Mouse (Mus musculus) cerebellum, adult 11-12 months (tissue): ENCODE results near the gene Rara.
"Not testable (repeated sequence)": the region's sequence is repeated elsewhere in the genome, so short reads cannot be mapped to it uniquely, and the experiment has no call there.

Experiments used
- DNase-seq: peaks from one replicate; pipeline ENCODE4 v3.0.0; 2022

Gene Rara

GRCm38 (mm10) chr11:98971316-98972031 lies 43.9 kb downstream of the Rara start:
- DNase-seq: peak; percentile 78

- DNase-seq: peak; percentile 83
Measured at GRCm38 (mm10) chr11:98972215-98972614, 44.6 kb downstream of the Rara start.

- peak; percentile 36 for DNase-seq
Measured at GRCm38 (mm10) chr11:98972801-98973360, 45.3 kb downstream of the Rara start.

GRCm38 (mm10) chr11:98973584-98973983 lies 46.0 kb downstream of the Rara start:
- DNase-seq: peak; percentile 53

GRCm38 (mm10) chr11:98974213-98974612 lies 46.6 kb downstream of the Rara start:
- no peak for DNase-seq

GRCm38 (mm10) chr11:98974871-98975719 lies 47.5 kb downstream of the Rara start:
- peak; percentile 76 for DNase-seq

GRCm38 (mm10) chr11:98978526-98979148 lies 51.0 kb downstream of the Rara start:
- DNase-seq: no peak

- no peak for DNase-seq
Measured at GRCm38 (mm10) chr11:98979356-98979755, 51.7 kb downstream of the Rara start.

GRCm38 (mm10) chr11:98981289-98981996 lies 53.8 kb downstream of the Rara start:
- peak; percentile 35 for DNase-seq

GRCm38 (mm10) chr11:98981997-98982772 lies 54.6 kb downstream of the Rara start:
- DNase-seq: peak; percentile 74

GRCm38 (mm10) chr11:98982773-98983133 lies 55.1 kb downstream of the Rara start, which contains the start of gene Gjd3:
Gjd3 (minus strand) TSS chr11:98983016.
- DNase-seq: no peak

- no peak for DNase-seq
Measured at GRCm38 (mm10) chr11:98983551-98983950, 55.9 kb downstream of the Rara start.

- DNase-seq: no peak
Measured at GRCm38 (mm10) chr11:98985542-98985941, 57.9 kb downstream of the Rara start.

GRCm38 (mm10) chr11:98988260-98988659 lies 60.6 kb downstream of the Rara start:
- DNase-seq: not testable (repeated sequence)

- DNase-seq: no peak
Measured at GRCm38 (mm10) chr11:98990866-98991265, 63.2 kb downstream of the Rara start.

- DNase-seq: no peak
Measured at GRCm38 (mm10) chr11:98995987-98996386, 68.4 kb downstream of the Rara start.

GRCm38 (mm10) chr11:98997659-98998058 lies 70.0 kb downstream of the Rara start:
- DNase-seq: no peak

- no peak for DNase-seq
Measured at GRCm38 (mm10) chr11:98998776-98999175, 71.2 kb downstream of the Rara start.

GRCm38 (mm10) chr11:98999243-98999642 lies 71.6 kb downstream of the Rara start:
- no peak for DNase-seq

GRCm38 (mm10) chr11:99006788-99007187 lies 79.2 kb downstream of the Rara start:
- DNase-seq: no peak

- no peak for DNase-seq
Measured at GRCm38 (mm10) chr11:99010124-99010523, 82.5 kb downstream of the Rara start.

GRCm38 (mm10) chr11:99010706-99011105 lies 83.1 kb downstream of the Rara start:
- no peak for DNase-seq
